Mouse (Mus musculus) kidney, postnatal 0 days (tissue): ENCODE results near the gene Emcn. TPM values are rescaled to one million over a fixed set of nuclear protein-coding genes. Genes with fewer than 3 reads are reported as not detected.

Experiments used
- ATAC-seq: fragments of 200-750 bp; cut with Nextera tagmentation; replicated peaks from 2 replicates; pipeline ENCODE4 v1.8.0; 2017; ENCODE audit warnings: low read depth, moderate number of reproducible peaks, moderate TSS enrichment, moderate library complexity; ENCODE audit not compliant: low FRiP score
- DNase-seq: peaks from one replicate; pipeline ENCODE4 v3.0.0-alpha.2; 2016; ENCODE audit warnings: low spot score
- H3K27ac ChIP-seq: fragments of 300-500 bp; sonication (generic); 2 replicates; pipeline ENCODE4 v1.5.1; 2014; ENCODE audit warnings: mild to moderate bottlenecking
- H3K27me3 ChIP-seq: fragments of 300-500 bp; sonication (generic); 2 replicates; pipeline ENCODE4 v1.6.1; 2014; ENCODE audit warnings: low read length, mixed read lengths; ENCODE audit not compliant: insufficient read depth
- H3K36me3 ChIP-seq: fragments of 300-500 bp; sonication (generic); 2 replicates; pipeline ENCODE4 v1.6.1; 2014; ENCODE audit warnings: low read length, mixed read lengths; ENCODE audit not compliant: insufficient read depth
- H3K4me1 ChIP-seq: fragments of 300-500 bp; sonication (generic); replicated peaks from 2 replicates; pipeline ENCODE4 v1.6.1; 2014; ENCODE audit warnings: antibody characterized with exemption, low read length, mixed read lengths; ENCODE audit not compliant: insufficient read depth
- H3K4me2 ChIP-seq: fragments of 300-500 bp; sonication (generic); 2 replicates; pipeline ENCODE4 v1.6.1; 2014; ENCODE audit warnings: mild to moderate bottlenecking, low read length, moderate library complexity, mixed read lengths
- H3K4me3 ChIP-seq: fragments of 300-500 bp; sonication (generic); replicated peaks from 2 replicates; pipeline ENCODE4 v1.5.1; 2014; ENCODE audit warnings: low read depth, low read length
- H3K9ac ChIP-seq: fragments of 300-500 bp; sonication (generic); 2 replicates; pipeline ENCODE4 v1.6.1; 2014; ENCODE audit warnings: low read depth, low read length
- H3K9me3 ChIP-seq: fragments of 300-500 bp; sonication (generic); replicated peaks from 2 replicates; pipeline ENCODE4 v1.6.1; 2016; ENCODE audit warnings: low read length, inconsistent platforms, mixed read lengths
- CTCF ChIP-seq: IDR thresholded peaks from 2 replicates; pipeline ENCODE4 v1.5.1; 2016; ENCODE audit warnings: antibody characterized with exemption, low read depth, mild to moderate bottlenecking, moderate library complexity
- WGBS: fragments of 180-500 bp; shearing (Covaris S2); extraction: QIAGEN DNeasy Blood & Tissue Kit; methylation state at CpG from one replicate; pipeline ENCODE4 v1.1.7; 2014; 5-methylcytosine and 5-hydroxymethylcytosine counted together
- polyA plus RNA-seq: library from polyadenylated mRNA; unstranded; fragments of >200 nt; fragmentation: Nextera tagmentation; extraction: Ambion mirVana; gene quantifications from 2 replicates; pipeline ENCODE4 v1.2.1, GENCODE M21; 2015

The Emcn gene
- polyA plus RNA-seq, 1 experiment from 2014 or later = 136 TPM

DNA sequence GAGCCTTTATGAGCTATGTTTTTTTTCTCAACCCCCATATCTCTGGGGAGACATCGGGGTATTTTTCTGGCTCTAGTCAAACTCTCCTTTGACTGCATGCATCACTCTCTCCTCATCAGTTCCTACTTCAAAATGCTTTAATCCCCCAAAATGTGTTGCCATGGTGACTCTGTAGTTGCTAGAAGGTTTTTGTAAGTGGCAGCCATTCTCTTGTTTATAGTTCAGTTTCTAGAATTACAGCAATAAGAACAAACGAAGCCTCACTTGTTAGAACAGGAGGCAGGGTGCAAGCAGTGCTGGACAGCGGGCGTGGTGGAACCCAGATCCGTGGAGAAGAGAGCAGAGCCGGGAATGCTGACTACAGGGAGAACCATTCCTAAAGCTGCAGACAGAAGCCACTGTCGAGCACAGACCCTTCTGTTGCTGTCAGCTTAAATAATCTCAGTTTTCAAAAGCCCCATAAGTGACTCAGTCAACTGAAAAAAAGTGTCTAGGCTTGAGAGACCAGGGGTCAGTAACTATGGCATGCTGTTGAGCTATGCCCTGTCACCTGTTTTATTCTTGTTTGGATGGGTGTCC, 139.0 kb downstream of the Emcn start:
- ATAC-seq (no peak), DNase-seq (no peak)
- no peaks in the 10 kb centered on the region for H3K27me3 ChIP-seq
- H3K4me3 ChIP-seq = no peak overlapping the region
- WGBS = 47% methylated on average over 7 of the region's 7 CpGs
- no peak overlapping the region for H3K9ac ChIP-seq
- no peak overlapping the region for H3K4me2 ChIP-seq
- no peaks in the 10 kb centered on the region for H3K9me3 ChIP-seq
- H3K4me1 ChIP-seq = no peaks in the 10 kb centered on the region
- no peak overlapping the region for H3K27ac ChIP-seq
- TF ChIP-seq CTCF = no peak
- H3K36me3 ChIP-seq = no peaks in the 10 kb centered on the region

- no peak for ATAC-seq
- DNase-seq = no peak
- no peak overlapping the region for H3K27ac ChIP-seq
These were observed 140.3 kb downstream of the Emcn start for GRCm38 (mm10) chr3:137481157-137481556.

More at GRCm38 (mm10) chr3:137481157-137481556, 140.3 kb downstream of the Emcn start:
- TF ChIP-seq CTCF = no peak
- no peak overlapping the region for H3K9ac ChIP-seq
- no peaks in the 10 kb centered on the region for H3K4me1 ChIP-seq
- H3K27me3 ChIP-seq = no peaks in the 10 kb centered on the region
- H3K4me3 ChIP-seq = no peak overlapping the region
- H3K9me3 ChIP-seq = no peaks in the 10 kb centered on the region
- no peak overlapping the region for H3K4me2 ChIP-seq
- H3K36me3 ChIP-seq = no peaks in the 10 kb centered on the region
